Mouse (Mus musculus) hindlimb bud, embryonic 11.5 days (tissue): ENCODE data around the gene Zranb1.

Source experiments
- DNase-seq: peaks from one replicate; pipeline ENCODE4 v3.0.0-alpha.2; 2012; ENCODE audit warnings: low read depth, low spot score; ENCODE audit errors: extremely low spot score

Zranb1 gene

DNA sequence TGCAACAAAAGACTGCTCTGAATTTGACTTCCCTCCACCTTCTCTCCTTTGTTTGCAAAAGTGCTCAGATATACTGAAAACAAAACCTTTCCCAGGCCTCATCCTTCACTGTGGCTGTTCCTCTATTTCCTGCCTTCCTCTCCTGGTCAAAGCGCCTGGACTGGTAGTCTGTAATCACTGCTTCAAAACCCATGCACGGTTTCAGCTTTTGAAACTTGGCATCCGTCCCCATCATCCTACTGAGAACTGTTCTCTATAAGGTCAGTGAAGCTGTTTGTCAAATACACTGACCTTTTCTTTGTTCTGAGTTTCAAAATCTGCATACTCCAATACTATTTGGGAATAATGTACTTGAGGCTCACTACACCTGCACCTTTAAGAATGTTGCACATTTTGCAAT is 3.7 kb upstream of the Zranb1 start:
- no peak for DNase-seq

- DNase-seq, result no peak
Measured at GRCm38 (mm10) chr7:132930055-132930454, 887 bp upstream of the Zranb1 start.

DNA sequence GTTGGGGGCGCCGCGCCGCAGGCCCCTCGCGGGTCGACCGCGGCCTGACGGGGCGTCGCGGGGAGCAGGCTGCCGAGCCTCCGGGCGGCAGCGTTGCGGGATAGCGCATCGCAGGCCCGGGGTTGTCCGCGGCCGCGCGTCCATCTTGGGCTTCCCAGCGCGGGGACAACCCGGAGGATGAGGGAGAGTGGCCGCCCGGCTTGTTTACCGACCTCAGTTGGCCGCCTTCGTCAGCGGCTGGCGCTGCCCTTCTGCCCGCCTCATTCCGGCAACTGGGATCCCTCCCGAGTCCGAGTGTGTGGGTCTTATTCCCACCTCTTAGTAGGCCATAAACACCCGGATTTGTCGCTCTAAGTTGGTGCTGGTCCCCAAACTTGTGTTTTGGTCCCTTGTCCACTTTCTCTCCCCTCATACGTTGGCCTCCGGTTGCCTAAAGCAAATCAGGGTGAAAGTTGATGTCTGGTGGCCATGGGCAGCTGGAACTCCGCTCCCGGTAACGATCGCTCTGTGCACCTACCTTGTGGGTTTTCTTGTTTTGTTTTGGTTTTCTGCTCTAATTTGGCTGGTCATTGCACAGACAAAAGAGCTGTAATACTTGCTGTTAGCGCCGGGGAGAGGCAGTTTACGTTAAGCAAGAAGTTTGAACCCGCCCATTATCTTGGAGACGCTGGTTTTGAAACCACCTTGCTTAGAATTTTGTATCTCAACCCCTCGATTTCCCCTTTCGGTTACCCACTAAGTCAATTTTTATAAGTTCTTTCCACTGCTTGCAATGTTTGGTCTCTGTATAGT is 814 bp downstream of the Zranb1 start:
- no peak for DNase-seq

GRCm38 (mm10) chr7:132933331-132933730 is 2.4 kb downstream of the Zranb1 start:
- no peak for DNase-seq

DNA sequence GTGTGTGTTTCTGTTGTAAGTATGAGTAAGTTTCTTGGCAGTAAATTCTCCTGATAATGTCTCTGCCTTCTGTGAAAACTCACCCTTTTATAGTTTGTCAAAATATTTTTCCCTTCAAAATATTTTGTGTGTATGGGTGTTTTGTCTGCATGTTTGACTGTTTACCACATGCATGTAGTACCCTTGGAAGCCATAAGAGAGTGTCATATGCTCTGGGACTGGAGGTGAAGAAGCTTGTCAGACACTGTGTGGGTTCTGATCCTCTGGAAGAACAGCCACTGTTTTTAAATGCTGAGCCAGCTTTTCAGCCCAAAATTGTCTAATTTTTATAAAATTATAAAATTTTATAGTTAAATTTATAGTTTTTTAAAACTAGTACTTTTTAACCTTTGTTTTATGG is 3.8 kb downstream of the Zranb1 start:
- DNase-seq, result no peak

GRCm38 (mm10) chr7:132939118-132939517 is 8.2 kb downstream of the Zranb1 start:
- DNase-seq, result no peak

DNA sequence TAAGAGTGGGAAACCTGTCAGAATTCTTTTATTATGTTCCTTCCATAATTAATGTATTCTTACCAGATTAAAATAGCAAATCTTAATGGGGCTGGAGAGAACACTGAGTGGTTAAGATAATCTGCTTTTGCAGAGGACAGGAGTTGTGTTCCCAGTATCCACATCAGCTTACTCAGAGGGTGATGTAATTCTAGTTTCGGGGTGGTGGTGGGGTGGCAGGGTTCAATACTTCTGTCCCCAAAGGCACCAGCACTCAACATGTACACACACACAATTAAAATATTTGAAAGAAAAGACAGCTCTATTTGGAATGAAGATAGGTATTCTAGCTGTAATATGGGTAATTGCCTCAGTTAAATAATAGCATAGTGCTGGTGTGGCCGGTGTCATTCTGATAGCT is 9.6 kb downstream of the Zranb1 start:
- no peak for DNase-seq

DNA sequence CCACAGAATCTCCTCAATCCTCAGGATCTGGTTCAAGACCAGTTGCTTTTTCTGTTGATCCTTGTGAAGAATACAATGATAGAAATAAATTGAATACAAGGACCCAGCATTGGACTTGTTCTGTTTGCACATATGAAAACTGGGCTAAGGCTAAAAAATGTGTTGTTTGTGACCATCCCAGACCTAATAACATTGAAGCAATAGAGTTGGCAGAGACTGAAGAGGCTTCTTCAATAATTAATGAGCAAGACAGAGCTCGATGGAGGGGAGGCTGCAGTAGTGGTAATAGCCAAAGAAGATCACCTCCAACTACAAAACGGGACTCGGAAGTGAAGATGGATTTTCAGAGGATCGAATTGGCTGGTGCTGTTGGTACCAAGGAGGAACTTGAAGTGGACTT is 19.0 kb downstream of the Zranb1 start:
- no peak for DNase-seq

GRCm38 (mm10) chr7:132950613-132951012 is 19.7 kb downstream of the Zranb1 start:
- no peak for DNase-seq

- no peak for DNase-seq
Measured at GRCm38 (mm10) chr7:132964395-132964794, 33.5 kb downstream of the Zranb1 start.

DNA sequence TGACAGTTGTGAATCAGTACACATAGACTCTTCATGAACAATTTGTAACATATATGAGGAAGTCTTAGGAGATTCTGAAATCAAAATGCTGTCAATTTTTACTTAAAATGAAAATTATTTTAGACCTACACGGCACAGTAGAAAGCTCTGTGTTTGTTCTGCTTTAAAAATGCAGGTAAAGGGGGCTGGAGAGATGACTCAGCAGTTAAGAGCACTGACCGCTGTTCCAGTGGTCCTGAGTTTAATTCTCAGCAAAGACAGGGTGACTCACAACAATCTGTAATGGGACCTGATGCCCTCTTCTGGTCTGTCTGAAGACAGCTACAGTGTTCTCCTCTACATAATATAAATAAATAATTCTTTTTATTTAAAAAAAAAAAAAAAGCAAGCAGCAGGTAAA is 34.8 kb downstream of the Zranb1 start:
- DNase-seq, result no peak

- DNase-seq, result no peak
Measured at GRCm38 (mm10) chr7:132972079-132972478, 41.1 kb downstream of the Zranb1 start.

DNA sequence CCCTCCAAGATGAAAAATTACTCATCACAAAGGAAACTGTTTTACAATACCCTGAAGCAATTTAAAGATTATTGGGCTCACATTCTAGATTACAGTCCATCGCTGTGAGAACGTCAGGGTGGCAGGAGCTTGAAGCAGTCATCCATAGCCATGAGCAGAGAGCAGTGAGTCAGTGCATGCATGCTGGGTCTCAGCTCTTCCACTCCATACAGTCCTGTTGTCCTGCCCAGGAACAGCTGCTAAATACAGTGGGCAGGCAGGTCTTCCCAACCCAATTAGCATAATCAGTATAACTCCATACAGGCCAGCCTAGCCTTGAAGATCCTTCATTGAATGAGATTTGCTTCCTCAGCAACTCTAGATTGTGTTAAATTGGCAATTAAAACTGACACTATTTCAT is 45.1 kb downstream of the Zranb1 start:
- DNase-seq, result no peak

DNA sequence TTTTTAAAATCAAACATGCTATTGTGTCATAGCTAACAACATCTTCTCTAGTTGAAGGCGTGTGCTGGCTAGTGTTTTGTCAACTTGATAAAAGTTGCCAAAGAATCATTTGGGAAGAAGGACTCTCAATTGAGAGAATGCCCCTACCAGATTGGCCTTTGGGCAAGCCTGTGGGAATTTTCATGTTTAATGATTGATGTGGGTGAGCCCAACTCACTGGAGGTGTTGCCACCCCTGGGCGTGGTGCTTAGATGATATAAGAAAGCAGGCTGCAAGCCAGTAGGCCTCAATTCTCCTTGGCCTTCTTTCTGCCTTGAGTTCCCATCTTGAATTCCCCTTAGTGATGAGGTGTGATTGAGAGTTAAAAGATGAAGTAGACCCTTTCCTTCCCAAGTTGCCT is 47.0 kb downstream of the Zranb1 start:
- DNase-seq, result no peak

DNA sequence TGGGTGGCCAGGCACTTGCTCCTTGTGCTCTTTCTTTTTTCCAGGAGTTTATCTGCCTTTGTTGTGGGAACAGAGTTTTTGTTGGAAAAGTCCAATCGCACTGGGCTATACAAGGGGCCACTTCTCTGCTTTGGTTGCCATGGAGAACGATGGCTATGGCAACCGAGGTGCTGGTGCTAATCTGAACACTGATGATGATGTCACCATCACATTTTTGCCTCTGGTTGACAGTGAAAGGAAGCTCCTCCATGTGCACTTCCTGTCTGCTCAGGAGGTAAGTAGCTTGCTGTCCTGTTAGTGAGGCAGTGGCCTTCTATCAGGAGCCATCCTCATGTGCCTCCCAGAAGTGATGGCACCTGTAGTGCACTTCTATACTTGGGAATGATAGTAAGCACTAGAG is 51.7 kb downstream of the Zranb1 start:
- no peak for DNase-seq

GRCm38 (mm10) chr7:132989839-132990238 is 58.9 kb downstream of the Zranb1 start:
- DNase-seq, result no peak

DNA sequence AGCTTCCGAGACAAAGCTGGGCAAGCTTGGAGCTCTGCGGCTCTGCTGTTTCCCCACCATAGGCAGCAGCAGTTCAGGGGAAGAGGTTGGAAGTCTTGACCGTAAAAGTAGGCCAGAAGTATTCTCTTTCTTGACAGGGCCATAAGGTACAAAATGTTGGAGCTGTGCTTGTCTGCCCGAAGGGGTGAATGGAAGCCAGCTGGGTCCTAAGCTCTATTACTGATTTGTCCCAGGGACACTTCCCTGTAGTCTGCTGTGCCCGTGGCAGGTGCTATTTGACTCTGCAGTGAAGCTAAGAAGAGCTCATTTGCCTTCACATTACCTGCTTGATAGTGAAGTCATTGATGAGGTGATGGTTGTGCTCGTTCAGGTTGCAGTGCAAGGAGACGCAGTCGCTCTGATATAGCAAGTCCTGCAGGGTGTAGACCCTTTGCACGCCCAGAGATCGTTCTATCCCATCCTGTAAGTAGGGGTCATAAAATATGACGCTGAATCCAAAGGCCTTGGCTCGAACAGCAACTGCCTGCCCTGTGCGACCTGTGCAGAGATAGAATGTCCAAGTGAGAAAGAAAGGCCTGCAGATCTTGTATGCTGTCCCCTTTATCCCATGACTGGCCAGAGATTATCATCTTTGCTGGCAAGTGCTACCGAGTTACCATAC is 60.4 kb downstream of the Zranb1 start:
- DNase-seq, result no peak

GRCm38 (mm10) chr7:132992967-132993615 is 62.1 kb downstream of the Zranb1 start:
- no peak for DNase-seq

DNA sequence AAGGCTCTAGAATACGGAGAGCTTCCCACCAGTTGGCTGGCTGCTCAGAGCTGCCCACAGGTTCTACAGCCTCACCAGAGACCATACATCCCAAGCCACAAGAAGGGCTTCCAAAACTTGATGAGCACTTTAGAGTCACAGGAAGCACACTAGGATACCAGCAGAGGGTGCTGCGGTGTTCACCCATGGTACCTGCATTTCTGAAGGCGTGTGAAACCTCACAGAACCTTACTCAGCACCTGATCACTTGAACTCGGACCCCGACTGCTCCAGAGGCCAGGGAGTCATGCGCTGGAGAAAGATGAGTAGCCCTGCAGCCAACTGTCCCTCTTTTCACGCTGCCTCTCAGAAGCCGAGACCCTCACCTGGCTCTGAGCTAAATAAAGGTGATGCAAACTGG is 63.2 kb downstream of the Zranb1 start:
- no peak for DNase-seq

DNA sequence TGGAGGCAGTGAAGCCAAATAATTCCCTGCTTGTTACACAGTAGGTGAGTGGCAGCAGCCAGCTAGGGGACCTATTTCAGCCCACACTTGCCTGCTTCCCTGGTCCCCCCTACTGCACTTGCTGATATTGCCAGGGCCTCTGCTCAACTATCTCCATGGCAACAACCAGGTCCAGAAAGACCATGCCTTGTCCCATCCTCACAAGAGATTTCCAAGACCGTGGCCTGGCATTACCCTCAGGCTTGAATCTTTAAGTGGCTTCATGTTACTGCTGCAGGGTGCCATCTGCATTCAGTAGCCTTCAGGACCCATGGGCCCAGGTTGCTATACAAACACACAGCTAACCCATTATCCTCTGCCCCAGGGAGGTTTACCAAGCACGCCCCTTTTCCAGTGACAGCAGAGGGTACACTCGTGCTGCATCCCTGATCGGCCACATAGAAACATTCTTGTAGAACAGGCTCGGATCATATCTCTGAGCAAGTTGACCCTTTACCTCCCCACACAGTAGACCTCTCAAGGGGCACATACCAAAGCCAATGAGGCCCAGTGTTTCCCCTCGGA is 63.8 kb downstream of the Zranb1 start:
- DNase-seq, result no peak

- DNase-seq, result no peak
Measured at GRCm38 (mm10) chr7:132996391-132996790, 65.4 kb downstream of the Zranb1 start.

DNA sequence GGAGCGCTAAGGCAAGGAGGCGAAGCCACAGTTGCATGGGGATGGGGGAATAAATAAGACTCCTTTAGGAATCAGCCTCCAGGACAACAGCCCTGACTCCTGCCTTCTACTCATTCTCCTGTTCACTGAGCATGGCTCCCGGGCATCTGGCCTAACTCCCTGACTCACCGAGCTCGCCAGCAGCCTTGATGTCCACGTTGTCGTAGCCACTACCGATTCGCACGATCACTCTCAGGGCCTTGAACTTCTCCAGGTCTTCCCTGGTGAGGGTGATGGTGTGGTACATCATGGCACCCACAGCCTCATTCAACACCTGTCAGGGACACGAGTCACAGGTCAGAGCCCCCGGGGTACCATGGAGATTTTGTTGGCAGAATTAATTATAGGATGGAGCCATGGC is 67.7 kb downstream of the Zranb1 start:
- no peak for DNase-seq
